Mouse (Mus musculus) thymus, adult 2 months (tissue): ENCODE data around the gene Agxt.

Source experiments
- CTCF ChIP-seq: fragments of 200-500 bp; IDR thresholded peaks from 2 replicates; pipeline ENCODE4 v1.5.1; 2012; ENCODE audit warnings: mild to moderate bottlenecking, control low read depth, low read length, moderate library complexity, borderline replicate concordance; ENCODE audit not compliant: control insufficient read depth, poor library complexity, insufficient read depth; ENCODE audit errors: extremely low read depth
- POLR2A ChIP-seq: fragments of 200-500 bp; IDR thresholded peaks from 2 replicates; pipeline ENCODE4 v1.6.1; 2012; ENCODE audit warnings: mild to moderate bottlenecking, low read length, control low read depth, moderate library complexity; ENCODE audit not compliant: control insufficient read depth, poor library complexity, insufficient read depth; ENCODE audit errors: extremely low read depth

- no peak for TF ChIP-seq CTCF
- no peak for TF ChIP-seq POLR2A
These were observed 22.5 kb downstream of the Agxt start for GRCm38 (mm10) chr1:93157566-93157965.
